Mouse (Mus musculus) layer of hippocampus, adult 18-20 months (tissue): ENCODE measurements at regions not wholly inside any gene's neighbourhood (a gene's known extent, or its start where the extent isn't known, plus 50 kb on each side); places are given as distances from the start of the nearest gene placed in this dataset.
A peak's percentile ranks its signal among the peaks of the same experiment; 100 is the strongest.

Experiments
- DNase-seq, 2 experiments: peaks; one replicate each; pipeline ENCODE4 v3.0.0; 2022; ENCODE audit warnings: low spot score in 2 of 2

DNA sequence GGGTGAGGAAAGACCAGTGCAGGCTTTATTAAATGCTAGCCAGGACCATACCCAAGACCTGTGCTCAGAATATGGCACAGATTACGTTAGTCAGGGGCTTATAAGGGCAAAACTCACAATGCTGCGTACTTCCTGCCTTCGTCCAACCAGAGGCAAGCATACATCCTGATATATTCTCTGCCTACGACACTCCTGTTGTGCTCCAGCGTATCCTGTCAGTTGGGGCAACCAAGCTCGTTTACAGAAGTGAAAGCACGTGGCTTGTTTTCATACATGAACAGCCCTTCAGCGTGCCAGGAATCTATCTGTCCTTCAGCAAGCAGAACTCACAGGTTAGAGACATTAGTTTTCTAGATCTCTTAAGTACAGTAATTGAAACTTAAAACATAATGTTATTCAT, 119.9 kb upstream of the Sulf2 start:
- DNase-seq = no peak

DNA sequence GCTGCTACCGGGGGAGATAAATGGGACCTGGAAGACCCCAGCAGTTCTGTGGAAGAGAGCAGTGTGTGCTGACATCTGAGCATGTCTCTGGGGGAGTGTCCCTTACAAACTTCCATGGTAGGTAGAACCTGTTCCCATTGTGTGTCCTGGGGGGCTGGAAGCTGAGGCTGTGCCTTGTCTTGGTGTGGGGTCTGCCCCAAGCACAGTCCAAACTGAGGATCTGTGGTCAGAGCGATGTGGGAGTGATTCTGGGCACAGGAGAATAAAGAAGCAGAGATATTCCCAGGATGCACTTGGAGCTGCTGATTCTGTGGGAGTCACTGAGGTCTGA, 118.5 kb upstream of the Sulf2 start:
- no peak for DNase-seq

DNA sequence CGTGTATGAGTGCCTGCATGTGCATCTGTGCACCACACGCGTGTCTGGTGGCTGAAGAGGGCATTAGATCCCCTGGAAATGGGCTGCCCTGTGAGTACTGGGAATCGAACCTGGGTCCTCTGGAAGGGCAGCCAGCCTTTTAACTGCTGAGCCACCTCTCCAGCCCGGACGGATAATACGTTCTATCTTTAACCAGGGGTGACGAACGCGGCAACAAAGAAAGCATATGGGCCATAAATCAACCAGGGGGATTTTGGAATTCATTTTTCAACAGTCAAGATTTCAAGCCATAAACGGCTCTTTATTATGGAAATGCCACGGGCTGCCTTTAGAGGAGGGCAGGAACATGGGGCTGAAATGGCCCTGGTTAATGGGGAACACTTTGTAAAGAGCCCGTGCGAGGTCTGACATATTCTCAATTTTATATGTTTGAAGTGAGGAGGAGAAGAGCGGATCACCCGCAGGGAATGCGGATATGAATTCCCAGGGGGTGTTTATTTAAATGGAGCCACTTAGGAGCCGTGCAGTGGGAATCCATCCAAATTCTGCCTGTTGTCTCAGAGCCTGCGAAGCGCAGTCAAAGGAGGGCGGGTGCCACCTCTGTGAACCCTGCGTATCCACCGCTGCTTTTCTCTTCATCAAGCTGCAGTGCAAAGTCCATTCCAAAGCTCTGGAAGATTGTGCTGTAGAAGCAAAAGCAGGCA, 118.0 kb upstream of the Sulf2 start:
- DNase-seq = no peak

DNA sequence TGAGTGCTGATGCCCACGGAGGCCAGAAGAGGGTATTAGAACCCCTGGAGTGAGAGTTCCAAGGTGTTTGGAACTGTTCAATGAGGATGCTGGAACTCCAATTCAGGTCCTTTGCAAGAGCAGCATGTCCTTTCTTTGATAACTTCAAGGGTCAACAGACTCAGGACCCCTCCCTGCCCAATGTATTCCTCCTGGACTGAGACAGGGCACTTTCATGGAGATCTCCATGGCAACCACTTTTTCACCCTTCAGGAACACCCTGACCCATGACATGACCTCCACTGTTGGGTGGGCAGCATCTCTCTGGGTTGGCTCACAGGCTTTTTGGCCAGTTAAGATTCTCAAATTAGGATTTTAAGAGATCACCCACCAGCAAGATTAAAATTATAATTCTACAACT, 117.4 kb upstream of the Sulf2 start:
- DNase-seq = no peak

DNA sequence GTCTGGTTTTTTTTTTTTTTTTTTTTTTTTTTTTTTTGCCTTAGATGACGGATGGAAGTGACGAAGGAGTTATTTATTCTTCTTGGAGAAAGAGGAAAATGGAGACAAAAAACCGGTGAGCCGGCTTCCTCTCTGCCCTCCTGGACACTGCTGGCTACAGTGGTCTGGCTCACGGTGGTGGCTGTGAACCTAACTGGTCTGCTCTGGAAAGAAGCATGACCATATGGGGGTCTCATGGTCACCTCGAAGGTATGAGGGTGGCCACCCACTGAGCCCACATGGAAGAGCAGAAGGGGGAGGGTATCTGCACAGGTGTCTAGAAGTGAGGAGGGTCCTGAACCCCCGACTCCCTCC, 116.7 kb upstream of the Sulf2 start:
- DNase-seq = no peak

DNA sequence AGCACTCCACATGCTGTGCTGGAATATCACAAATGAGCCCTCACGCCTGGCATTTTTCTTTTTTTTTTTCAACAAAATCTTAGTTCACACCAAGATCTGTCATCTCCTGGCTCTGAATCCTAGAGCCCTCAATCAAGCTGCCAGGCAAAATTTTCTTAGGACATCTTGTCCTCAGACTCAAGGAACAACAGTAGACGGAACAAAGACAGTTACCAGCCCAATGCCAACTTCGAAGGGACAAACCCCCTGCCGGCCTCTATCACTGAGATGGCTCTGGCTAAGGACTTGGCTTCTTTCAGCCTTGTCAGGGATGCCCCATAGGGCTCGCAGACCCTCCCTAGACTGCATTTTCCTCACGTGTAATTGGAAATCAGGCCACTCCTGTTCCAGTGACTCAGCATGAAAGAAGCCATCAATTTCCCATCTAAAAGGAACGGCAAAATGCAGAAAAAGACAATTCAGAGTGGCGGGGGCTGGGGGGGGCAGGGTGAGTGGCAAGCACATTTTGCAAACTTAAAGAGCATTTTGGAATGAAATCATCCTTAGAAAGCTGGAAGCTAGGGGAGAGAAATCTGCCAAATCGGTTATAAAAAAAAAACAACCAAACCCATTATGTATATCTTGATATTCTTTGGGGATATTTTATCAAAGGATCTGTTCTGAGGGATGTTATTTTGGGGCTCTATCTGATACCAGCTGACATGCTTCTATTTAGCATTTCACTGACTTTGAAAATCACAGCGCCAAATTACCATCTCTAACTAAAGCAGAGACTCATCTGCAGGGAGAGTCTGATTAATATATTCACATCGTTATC, 116.1 kb upstream of the Sulf2 start:
- peak in 1 of 2 experiments; percentile 51 for DNase-seq

DNA sequence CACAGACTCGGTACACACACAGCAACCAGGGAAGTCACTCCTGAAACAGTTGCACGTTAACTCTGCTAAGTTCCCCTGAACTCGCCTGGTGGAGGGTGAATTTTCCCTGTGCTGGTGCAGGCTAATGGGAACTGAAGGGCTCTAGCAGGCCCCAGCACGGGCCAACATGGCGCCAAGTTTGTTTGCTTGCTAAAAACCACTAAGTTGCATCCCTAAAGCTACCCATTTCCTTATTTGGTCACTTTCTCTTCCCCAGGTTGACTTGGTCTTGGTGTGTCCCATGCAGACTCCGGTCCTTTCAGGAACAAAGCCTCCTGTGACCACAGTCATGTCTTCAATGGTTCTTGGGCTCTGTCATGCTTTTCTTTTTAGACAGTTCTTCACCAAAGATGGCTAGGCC, 114.5 kb upstream of the Sulf2 start:
- no peak for DNase-seq

DNA sequence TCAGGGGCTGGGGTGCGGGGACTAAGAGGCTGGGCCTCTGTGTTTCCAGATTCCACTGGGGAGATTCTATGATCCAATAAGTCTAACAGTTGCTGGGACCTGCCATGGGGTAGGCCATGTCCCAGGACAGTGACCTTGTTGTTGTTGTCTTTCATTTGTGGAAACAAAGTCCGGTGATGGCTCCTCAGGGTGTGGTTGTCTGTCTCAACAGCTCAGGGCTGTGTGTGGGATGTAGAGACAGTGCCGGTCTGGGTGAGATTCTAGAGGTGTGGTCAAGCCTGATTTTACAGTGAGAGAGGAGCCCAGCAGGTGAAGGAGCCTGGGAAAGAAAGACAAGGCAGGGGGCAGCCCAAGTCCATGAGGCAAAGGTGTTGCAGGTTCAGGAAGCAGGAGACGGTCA, 111.5 kb upstream of the Sulf2 start:
- no peak for DNase-seq

DNA sequence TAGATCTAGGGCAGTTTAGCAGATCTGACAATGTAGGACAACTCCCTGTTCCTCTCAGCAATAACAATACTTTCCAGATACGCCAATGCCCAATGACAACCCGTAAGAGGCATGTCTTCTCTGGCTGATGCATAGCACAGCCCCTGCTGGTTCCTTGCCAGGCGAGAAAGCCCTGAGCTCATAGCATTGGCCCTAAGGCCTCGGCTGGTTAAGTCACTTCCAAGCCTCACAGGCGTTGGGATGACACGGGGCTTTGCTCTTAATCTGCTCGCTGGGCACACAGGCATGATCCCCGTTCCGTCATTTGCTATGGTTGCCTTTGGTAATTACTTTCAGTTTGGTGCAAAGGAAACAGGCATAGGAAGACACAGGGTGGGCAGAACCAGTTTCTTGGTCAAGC, 111.0 kb upstream of the Sulf2 start:
- no peak for DNase-seq

DNA sequence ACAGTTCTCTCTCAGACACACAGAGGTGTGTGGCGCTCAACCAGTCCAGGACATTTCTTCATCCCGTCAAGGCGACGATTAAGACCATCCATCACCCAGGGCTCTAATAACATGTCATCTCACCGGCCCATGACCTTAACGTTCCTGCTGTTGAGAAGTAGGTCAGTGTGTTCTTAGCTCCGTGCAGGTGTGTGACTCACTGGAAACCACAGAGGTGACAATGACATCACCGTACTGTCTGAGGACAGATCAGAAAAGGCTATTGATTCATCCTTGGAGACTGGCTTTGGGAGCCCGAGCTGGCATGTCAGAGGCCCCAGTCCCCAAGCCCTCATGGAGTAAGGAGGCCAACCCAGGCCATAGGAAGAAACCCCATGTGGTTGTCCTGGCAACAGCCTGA, 109.3 kb upstream of the Sulf2 start:
- DNase-seq = no peak

DNA sequence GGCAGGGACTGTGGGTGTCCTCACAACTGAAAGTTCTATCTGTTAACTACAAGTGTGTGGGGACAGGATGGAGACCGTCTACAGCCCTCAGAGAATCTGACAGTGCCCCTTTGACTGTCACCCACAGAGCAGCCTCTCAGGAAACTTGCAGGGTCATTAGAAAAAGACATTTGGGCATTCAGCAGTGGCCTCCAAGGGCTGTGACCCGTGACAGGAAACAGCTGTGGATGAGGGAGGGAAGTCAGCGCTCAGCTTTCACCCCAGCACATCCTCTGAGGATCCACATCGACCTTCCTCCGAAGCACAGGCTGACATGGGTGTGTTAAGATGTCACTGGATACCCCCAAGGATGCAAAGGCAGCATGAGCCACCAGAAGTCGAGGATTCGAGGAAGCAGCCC, 106.3 kb upstream of the Sulf2 start:
- DNase-seq = no peak

DNA sequence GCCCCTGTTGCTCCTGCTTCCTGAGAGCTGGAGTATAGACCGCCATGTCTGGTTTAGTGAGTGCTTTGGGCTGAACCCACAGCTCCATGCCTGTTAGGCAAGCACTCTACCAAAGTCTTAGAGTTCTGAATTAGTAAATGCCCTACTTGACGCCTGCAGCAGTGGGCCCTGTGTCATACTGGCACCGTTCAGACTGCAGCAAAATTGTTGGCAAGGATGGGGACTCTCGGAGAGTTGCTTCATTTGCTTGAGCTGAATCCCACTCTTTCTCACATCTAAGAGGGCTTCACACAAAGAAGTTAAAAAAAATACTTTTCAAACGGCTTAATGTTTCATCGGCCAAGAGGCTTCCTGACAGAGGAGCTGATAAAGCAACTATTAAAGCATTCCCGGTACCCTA, 105.6 kb upstream of the Sulf2 start:
- DNase-seq = no peak

DNA sequence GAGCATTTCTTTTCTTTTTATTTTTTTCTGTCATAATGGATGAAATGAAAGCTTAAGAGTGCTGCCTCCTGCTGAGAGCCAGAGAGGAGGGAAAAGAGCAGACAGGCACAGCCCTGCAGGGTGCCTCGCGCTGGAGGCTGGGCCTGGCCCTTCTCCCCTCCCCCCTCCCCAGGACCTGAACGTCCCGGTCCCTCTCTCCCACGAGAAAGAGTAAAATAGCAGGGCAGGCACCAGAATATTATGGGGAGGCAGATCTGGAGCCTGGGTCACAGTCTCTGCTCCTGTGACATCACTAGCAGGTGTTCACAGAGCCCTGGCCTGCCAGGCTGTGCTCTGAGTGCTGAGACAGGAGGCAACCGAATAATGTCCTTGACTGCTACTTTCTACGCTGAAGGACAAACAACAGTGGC, 103.3 kb upstream of the Sulf2 start:
- DNase-seq = no peak

DNA sequence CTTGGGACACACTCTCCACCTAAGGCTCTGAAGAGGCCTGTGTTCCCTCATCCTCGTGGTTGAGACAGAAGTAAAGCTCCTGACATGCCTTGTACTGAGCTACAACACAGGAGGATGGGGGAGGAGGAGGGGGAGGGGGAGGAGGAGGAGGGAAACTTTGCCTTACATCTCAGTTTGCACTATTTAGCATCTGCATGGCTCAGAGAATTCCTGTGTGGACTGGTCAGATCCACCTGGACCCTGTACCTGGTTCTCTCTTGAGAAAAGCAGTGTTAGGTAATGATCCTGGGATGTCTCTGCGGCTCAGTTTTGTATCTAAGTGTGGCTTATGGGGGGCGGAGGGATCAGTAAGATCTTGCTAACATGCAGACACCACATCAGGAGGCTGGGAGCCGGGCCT, 102.2 kb upstream of the Sulf2 start:
- no peak for DNase-seq

DNA sequence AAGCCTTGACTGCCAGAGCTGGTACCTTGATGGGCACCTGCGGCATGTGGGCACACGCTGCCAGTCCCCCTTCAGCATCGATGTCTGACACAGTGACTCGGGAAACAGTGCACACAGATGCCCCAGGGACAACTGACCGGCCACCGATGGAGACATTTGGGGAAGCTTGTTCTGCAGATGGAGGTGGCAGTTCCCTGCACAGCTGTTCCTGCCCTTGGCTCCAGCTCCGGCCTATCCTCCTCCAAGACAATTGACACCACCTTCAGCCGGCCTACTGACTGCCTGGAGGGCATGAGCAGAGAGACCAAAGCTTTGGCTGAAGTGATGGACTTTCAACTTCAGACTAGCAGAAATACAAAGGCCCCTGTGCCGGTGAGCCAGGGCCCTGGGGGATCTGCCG, 100.7 kb upstream of the Sulf2 start:
- no peak for DNase-seq

DNA sequence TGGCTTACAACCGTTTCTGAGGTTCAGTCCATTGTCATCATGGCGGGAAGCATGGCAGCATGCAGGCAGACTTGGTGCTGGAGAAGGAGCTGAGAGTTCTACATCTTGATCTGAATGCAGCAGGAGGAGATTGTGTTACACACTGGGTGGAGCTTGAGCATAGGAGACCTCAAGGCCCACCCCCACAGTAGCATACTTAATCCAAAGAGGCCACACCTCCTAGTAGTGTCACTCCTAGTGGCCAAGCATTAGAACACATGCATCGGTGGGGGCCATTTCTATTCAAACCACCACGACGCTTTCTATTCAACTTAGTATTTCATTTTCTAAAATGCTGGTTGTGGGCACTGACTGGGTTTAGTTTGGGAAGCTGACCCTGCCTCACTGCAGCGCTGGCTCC, 99.1 kb upstream of the Sulf2 start:
- DNase-seq = no peak

DNA sequence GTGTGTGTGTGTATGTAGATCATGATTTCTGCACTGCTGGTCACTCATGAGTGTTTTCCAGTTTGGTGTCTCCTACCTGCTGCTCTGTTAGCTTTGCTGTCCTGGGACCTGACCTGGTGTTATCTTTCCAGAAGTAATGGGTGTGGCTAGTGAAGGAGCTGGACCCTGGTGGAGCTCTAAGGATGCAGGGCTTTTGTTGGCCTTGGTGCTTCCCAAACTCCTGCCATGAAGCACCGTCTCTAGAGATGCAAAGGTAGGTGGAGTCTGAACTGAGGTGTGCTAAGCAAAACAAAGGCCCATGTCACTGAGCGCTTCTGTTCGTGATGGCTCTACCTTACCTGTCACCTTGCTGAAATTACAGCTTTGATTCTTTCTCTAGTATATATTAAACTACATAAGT, 96.6 kb upstream of the Sulf2 start:
- DNase-seq = no peak

DNA sequence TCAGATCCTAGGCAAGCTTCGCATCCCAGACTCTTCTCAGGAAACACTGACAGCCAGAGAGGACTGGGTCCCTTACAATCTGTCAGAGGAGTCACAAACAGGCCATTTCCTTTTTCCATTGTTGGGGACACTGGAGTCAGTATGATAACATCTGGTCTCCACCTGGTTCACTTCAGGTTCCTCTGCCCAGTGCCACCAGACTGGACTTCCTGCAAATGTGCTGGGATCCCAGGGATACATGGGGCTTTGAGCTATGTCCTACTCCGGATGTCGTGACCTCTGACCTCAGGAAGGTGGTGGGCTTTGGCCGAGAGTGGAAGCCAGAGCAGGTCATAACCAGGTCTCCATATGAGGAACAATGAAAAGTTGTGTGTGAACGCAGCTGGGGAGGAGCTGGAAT, 96.0 kb upstream of the Sulf2 start:
- no peak for DNase-seq

DNA sequence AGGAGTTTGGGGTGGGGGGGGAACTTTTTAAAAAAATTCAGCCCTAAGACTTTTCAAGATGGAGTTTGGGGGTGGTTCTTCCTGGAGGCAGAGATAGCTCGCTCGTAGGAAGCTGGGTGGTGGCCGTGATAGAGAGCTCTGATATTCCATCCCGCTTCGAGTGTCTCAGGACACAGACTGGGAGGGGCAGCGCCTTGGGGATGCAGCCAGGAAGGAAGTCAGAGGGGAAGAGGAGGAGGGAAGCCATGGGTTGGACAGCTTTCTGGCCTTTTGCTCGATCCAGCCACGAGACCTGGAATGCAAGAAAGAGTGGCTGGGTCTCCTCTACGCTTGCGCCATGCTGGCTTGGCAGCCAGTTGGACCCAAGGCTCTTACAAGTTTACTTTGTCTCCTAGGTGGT, 95.1 kb upstream of the Sulf2 start:
- no peak for DNase-seq

DNA sequence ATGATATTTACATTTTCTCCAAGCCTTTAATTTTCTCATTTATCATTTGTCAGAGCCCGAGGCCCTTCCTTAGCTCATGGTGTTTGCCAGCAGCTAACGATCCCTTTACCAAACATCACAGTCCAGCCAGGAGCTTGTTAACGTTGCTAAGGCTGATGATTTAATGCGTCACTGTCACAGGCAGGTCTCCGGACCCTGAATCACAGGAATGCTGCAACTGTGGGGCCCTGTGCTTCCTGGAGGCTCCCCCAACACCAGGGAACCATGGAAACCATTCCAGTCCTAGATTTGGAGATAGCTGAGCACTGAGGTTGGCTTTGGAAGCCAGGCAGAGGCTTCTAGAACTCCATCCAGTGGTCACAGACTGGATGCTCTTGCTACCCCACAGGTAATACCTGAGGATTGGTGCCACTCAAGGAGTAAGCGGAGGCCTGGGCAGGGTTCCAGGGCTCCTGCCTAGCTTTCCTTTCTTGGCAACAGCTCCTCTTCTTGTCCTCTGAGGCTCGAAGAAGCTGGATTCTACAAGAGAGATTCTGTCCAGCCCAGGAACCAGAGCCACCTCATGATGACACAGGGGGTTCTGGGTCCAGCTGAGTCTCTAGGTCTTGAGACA, 94.0 kb upstream of the Sulf2 start:
- no peak for DNase-seq

DNA sequence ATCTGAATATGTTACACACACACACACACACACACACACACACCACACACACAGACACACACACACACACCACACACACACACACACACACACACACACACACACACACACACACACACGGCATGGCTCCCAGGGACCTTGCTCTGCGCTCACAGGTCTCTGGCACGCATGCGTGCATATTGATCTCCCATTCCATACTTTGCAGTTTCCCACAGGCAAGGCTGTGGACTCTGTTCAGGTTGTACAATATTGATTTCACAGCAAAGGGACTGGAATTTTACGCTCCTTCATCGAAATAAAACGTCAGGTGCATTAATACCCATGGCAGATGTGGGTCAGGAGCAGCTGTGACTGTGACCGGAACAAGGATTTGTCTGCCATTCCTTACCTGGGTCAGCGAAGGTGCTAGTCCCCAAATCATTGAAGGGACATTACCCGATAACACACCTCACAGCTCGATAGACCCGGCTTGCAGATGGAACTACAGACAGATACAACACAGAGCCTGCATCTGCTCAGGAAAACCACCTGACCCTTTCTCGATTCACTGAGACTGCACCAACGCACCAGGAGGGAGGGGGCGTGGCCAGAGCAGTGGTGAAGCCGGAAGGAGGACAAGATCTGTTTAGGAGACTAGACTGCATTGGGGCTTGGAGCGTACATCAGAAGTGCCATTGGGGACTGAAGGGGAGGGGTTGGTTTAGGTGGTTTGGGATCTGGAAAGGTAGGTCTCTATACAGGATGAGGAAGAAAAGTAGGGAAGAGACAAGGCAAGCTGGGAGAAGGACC, 91.1 kb upstream of the Sulf2 start:
- DNase-seq = no peak

DNA sequence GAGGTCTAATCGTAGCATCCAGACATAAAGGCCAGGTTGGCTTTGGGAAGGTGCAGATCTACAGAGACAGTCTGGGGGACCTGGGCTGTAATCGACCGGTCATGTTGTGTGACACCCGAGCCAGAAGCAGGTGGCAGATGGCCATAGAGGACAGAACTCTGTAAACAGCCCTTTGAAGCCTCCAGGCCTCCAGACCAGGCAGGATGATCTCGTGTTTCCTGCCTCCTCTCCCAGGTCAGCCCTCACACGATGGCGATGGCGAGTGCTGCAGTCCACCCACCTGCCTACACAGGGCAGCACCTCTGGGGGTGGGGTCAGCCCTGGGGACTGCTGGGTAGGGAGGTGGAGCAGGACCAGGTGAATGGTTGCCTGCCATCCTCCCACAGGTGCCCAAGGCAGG, 89.8 kb upstream of the Sulf2 start:
- DNase-seq = no peak
